8 mouse cellular contexts compared by ENCODE assay signal in the genomic region with DNA sequence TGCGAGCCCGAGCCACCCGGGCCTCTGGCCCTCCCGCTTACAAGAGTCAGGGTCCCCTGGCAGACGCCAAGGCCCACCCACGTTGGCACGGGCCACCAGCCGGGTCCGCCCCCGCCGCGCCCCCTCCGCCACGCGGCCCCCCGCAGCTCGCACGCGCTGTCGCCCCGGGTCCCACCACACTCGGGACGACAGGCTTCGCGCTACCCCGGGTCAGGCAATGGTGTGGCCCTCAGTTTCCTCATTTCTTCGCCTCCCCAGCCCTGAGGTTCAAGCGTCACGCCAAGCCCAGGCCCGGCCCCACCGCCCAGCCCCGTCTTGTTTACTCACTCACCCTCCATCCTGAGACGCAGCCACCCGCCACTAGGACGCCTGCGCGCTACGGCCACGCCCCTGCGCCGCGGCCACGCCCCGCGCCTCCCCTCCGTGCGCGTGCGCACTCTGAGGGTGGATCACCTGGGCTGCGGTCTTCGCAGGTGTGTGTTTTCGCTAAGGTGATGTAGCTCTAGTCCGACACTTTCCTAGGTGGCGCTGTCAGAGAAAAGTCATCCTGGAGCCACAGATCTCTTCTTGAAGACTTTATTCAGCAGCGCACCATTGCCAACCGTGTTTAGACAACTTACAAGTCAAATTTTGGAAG. TPM values are rescaled to one million over a fixed set of nuclear protein-coding genes. Genes with fewer than 3 reads are reported as not detected.
DNase-seq lines count a peak whose midpoint lies in the region; ATAC-seq lines count a peak whose summit lies in the region.

A gene (minus strand): TSS at position 399 of the 637 bp plus-strand sequence.

- peak within 1 kb of the TSS; percentile 77 for H3K9ac ChIP-seq in embryonic facial prominence, embryonic 12.5 days
- H3K9ac ChIP-seq in midbrain, embryonic 12.5 days (replicated peaks), result peak within 1 kb of the TSS; percentile 84

- H3K27me3 ChIP-seq in embryonic facial prominence, embryonic 12.5 days, result no peaks in the 10 kb centered on the region
- no peaks in the 10 kb centered on the region; the same call in 1 of the 2 replicates for H3K27me3 ChIP-seq in limb, embryonic 10.5 days (ENCODE audit: low read depth, poor library complexity, severe bottlenecking)
- H3K27me3 ChIP-seq in midbrain, embryonic 12.5 days, result peaks cover 15% of the 10 kb centered on the region

- peak within 1 kb of the TSS; percentile 82 for H3K4me2 ChIP-seq in embryonic facial prominence, embryonic 12.5 days (replicated peaks)
- H3K4me2 ChIP-seq in midbrain, embryonic 12.5 days (replicated peaks), result peak within 1 kb of the TSS; percentile 98

- 1% methylated on average over 56 of the region's 56 CpGs for WGBS in embryonic facial prominence, embryonic 12.5 days
- WGBS in limb, embryonic 10.5 days, result 1% methylated on average over 56 of the region's 56 CpGs
- WGBS in midbrain, embryonic 12.5 days, result under 1% methylated on average over 56 of the region's 56 CpGs

- peaks cover 19% of the 10 kb centered on the region for H3K4me1 ChIP-seq in embryonic facial prominence, embryonic 12.5 days
- peaks cover 35% of the 10 kb centered on the region for H3K4me1 ChIP-seq in limb, embryonic 10.5 days
- H3K4me1 ChIP-seq in midbrain, embryonic 12.5 days, result peaks cover 19% of the 10 kb centered on the region

- no peaks in the 10 kb centered on the region for H3K9me3 ChIP-seq in embryonic facial prominence, embryonic 12.5 days
- H3K9me3 ChIP-seq in limb, embryonic 10.5 days (replicated peaks), result no peaks in the 10 kb centered on the region
- no peaks in the 10 kb centered on the region for H3K9me3 ChIP-seq in midbrain, embryonic 12.5 days

- peak; percentile 85 for DNase-seq in 3134 (ENCODE audit: extremely low read depth, insufficient read length, low spot score)
- DNase-seq in adrenal gland, postnatal 36 days, result peak; percentile 91 to 93
- DNase-seq in heart, adult 11 months, result peak; percentile 100
- peak; percentile 98 for DNase-seq in kidney, adult 18-20 months
- peak; percentile 91 for DNase-seq in limb, embryonic 10.5 days (ENCODE audit: low spot score)
- peak; percentile 74 for DNase-seq in skeletal muscle tissue, adult 2 months (ENCODE audit: low read depth, low spot score)

- peak within 1 kb of the TSS; percentile 88 for H3K4me3 ChIP-seq in embryonic facial prominence, embryonic 12.5 days
- H3K4me3 ChIP-seq in limb, embryonic 10.5 days, result peak within 1 kb of the TSS; percentile 87
- peak within 1 kb of the TSS; percentile 84 for H3K4me3 ChIP-seq in midbrain, embryonic 12.5 days

- H3K27ac ChIP-seq in embryonic facial prominence, embryonic 12.5 days, result peak within 1 kb of the TSS; percentile 57
- H3K27ac ChIP-seq in limb, embryonic 10.5 days, result peak within 1 kb of the TSS; percentile 89
- H3K27ac ChIP-seq in midbrain, embryonic 12.5 days (replicated peaks), result peak within 1 kb of the TSS; percentile 39; the same call in 1 of the 2 replicates

- ATAC-seq in embryonic facial prominence, embryonic 12.5 days (ENCODE audit: insufficient number of reproducible peaks, insufficient read depth, low FRiP score, low TSS enrichment), result peak; percentile 90
- ATAC-seq in midbrain, embryonic 12.5 days (ENCODE audit: low FRiP score, low read depth), result peak; percentile 91

- H3K36me3 ChIP-seq in embryonic facial prominence, embryonic 12.5 days, result no peaks in the 10 kb centered on the region
- no peaks in the 10 kb centered on the region for H3K36me3 ChIP-seq in limb, embryonic 10.5 days
- no peaks in the 10 kb centered on the region for H3K36me3 ChIP-seq in midbrain, embryonic 12.5 days

RNA-seq across cellular contexts. Expression of the gene that starts here (rescaled TPM):
- 10 to 100 TPM; 30.0 to 37.7 TPM for total RNA-seq in adrenal gland, postnatal 36 days (2021)
- 15.6 and 17.3 TPM in 2 replicates for polyA plus RNA-seq in embryonic facial prominence, embryonic 12.5 days (2016; fragmentation: Nextera tagmentation; extraction: Ambion mirVana)
- polyA plus RNA-seq in limb, embryonic 10.5 days (2016; fragmentation: Nextera tagmentation; extraction: Ambion mirVana), result 10.1 and 13.6 TPM in 2 replicates
- polyA plus RNA-seq in midbrain, embryonic 12.5 days (2016; fragmentation: Nextera tagmentation; extraction: Ambion mirVana), result 12.6 and 14.4 TPM in 2 replicates

Comparison
In these comparisons a context has a peak if more than half of its experiments do, and no peak if none do; other contexts are left out.
1. Peak in every context shown above with its lines: DNase-seq, ATAC-seq, H3K4me3 ChIP-seq and H3K27ac ChIP-seq.
2. H3K27ac ChIP-seq: peak in every context shown above with its lines; median percentile 89 in limb, embryonic 10.5 days; 57 in embryonic facial prominence, embryonic 12.5 days; 39 in midbrain, embryonic 12.5 days.